Mouse (Mus musculus): Measurements from ENCODE around the gene Mbd5. TPM values are rescaled to one million over a fixed set of nuclear protein-coding genes. Genes with fewer than 3 reads are reported as not detected.

Mbd5 gene
- polyA plus RNA-seq (2016; fragmentation: Nextera tagmentation; extraction: Ambion mirVana), result 22.6 and 22.7 TPM in 2 replicates

GRCm38 (mm10) chr2:48948841-48949584, at the start of gene Mbd5:
Gene Mbd5 (plus strand): TSS chr2:48949508.
- DNase-seq (ENCODE audit: low spot score), result peak; percentile 100
- Histone ChIP-seq H3K4me1 (no peaks in the 10 kb centered on the region), H3K36me3 (no peaks in the 10 kb centered on the region), H3K4me3 (peak within 1 kb of the TSS; percentile 89), H3K9me3 (no peaks in the 10 kb centered on the region), H3K27me3 (ENCODE audit: insufficient read depth, poor library complexity, severe bottlenecking) (no peaks in the 10 kb centered on the region), H3K27ac (peak within 1 kb of the TSS; percentile 95)
- 0% methylated on average over 38 of the region's 49 CpGs for WGBS

GRCm38 (mm10) chr2:48908866-48909265, 40.4 kb upstream of the Mbd5 start:
- no peaks in the 10 kb centered on the region for H3K4me1 ChIP-seq
- DNase-seq (ENCODE audit: low spot score), result no peak
- WGBS, result 54% methylated on average over 2 of the region's 2 CpGs
- no peak overlapping the region for H3K4me3 ChIP-seq
- H3K36me3 ChIP-seq, result peaks cover 37% of the 10 kb centered on the region
- H3K9me3 ChIP-seq, result no peaks in the 10 kb centered on the region
- H3K27me3 ChIP-seq (ENCODE audit: insufficient read depth, poor library complexity, severe bottlenecking), result no peaks in the 10 kb centered on the region
- no peak overlapping the region for H3K27ac ChIP-seq

- 57% methylated on average over 1 of the region's 1 CpGs for WGBS
- Histone ChIP-seq H3K27ac (no peak overlapping the region), H3K27me3 (ENCODE audit: insufficient read depth, poor library complexity, severe bottlenecking) (no peaks in the 10 kb centered on the region), H3K9me3 (no peaks in the 10 kb centered on the region), H3K4me3 (no peak overlapping the region), H3K36me3 (peaks cover 40% of the 10 kb centered on the region), H3K4me1 (no peaks in the 10 kb centered on the region)
- DNase-seq (ENCODE audit: low spot score), result no peak
These were observed 35.1 kb upstream of the Mbd5 start for GRCm38 (mm10) chr2:48914185-48914584.

GRCm38 (mm10) chr2:48915832-48916231, 33.5 kb upstream of the Mbd5 start:
- H3K27ac ChIP-seq, result no peak overlapping the region
- no peaks in the 10 kb centered on the region for H3K27me3 ChIP-seq (ENCODE audit: insufficient read depth, poor library complexity, severe bottlenecking)
- no peak overlapping the region for H3K4me3 ChIP-seq
- H3K4me1 ChIP-seq, result no peaks in the 10 kb centered on the region
- peaks cover 55% of the 10 kb centered on the region for H3K36me3 ChIP-seq
- H3K9me3 ChIP-seq, result no peaks in the 10 kb centered on the region
- DNase-seq (ENCODE audit: low spot score), result no peak

- no peak overlapping the region for H3K4me3 ChIP-seq
- H3K4me1 ChIP-seq, result no peaks in the 10 kb centered on the region
- DNase-seq (ENCODE audit: low spot score), result no peak
- H3K27ac ChIP-seq, result no peak overlapping the region
- no peaks in the 10 kb centered on the region for H3K9me3 ChIP-seq
- no peaks in the 10 kb centered on the region for H3K27me3 ChIP-seq (ENCODE audit: insufficient read depth, poor library complexity, severe bottlenecking)
- 77% methylated on average over 2 of the region's 2 CpGs for WGBS
- H3K36me3 ChIP-seq, result peaks cover 41% of the 10 kb centered on the region
These were observed 14.2 kb upstream of the Mbd5 start for GRCm38 (mm10) chr2:48935058-48935457.

- no peak for DNase-seq (ENCODE audit: low spot score)
- whole genome bisulfite sequencing, result 72% methylated on average over 3 of the region's 3 CpGs
- no peaks in the 10 kb centered on the region for H3K4me1 ChIP-seq
These were observed 1.5 kb upstream of the Mbd5 start for GRCm38 (mm10) chr2:48947761-48948160.

GRCm38 (mm10) chr2:48949743-48950251, 489 bp downstream of the Mbd5 start:
- H3K9me3 ChIP-seq, result no peaks in the 10 kb centered on the region
- 2% methylated on average over 9 of the region's 9 CpGs for WGBS
- H3K36me3 ChIP-seq, result no peaks in the 10 kb centered on the region
- peak; percentile 88 for DNase-seq (ENCODE audit: low spot score)
- H3K4me1 ChIP-seq, result no peaks in the 10 kb centered on the region
- H3K4me3 ChIP-seq, result peak overlapping the region; percentile 89
- H3K27ac ChIP-seq, result peak overlapping the region; percentile 95
- H3K27me3 ChIP-seq (ENCODE audit: insufficient read depth, poor library complexity, severe bottlenecking), result no peaks in the 10 kb centered on the region

More at GRCm38 (mm10) chr2:48947761-48948160, 1.5 kb upstream of the Mbd5 start:
- Histone ChIP-seq H3K27me3 (ENCODE audit: insufficient read depth, poor library complexity, severe bottlenecking) (no peaks in the 10 kb centered on the region), H3K4me3 (peak overlapping the region; percentile 89), H3K9me3 (no peaks in the 10 kb centered on the region), H3K36me3 (no peaks in the 10 kb centered on the region), H3K27ac (no peak overlapping the region)

- no peak for DNase-seq (ENCODE audit: low spot score)
- Histone ChIP-seq H3K27me3 (ENCODE audit: insufficient read depth, poor library complexity, severe bottlenecking) (no peaks in the 10 kb centered on the region), H3K27ac (peak within 1 kb of the TSS; percentile 95), H3K4me3 (peak within 1 kb of the TSS; percentile 89), H3K36me3 (no peaks in the 10 kb centered on the region), H3K9me3 (no peaks in the 10 kb centered on the region), H3K4me1 (no peaks in the 10 kb centered on the region)
- WGBS, result 0% methylated on average over 2 of the region's 2 CpGs
These were observed 776 bp downstream of the Mbd5 start, which contains the start of gene Orc4 for GRCm38 (mm10) chr2:48950252-48950315. Gene Orc4 (minus strand): TSS chr2:48950277.

GRCm38 (mm10) chr2:48950316-48950880, 1.1 kb downstream of the Mbd5 start:
- Histone ChIP-seq H3K36me3 (no peaks in the 10 kb centered on the region), H3K4me1 (no peaks in the 10 kb centered on the region), H3K9me3 (no peaks in the 10 kb centered on the region), H3K27me3 (ENCODE audit: insufficient read depth, poor library complexity, severe bottlenecking) (no peaks in the 10 kb centered on the region), H3K27ac (peak overlapping the region; percentile 95), H3K4me3 (peak overlapping the region; percentile 89)
- 9% methylated on average over 5 of the region's 6 CpGs for WGBS
- DNase-seq (ENCODE audit: low spot score), result no peak

GRCm38 (mm10) chr2:48956591-48956990, 7.3 kb downstream of the Mbd5 start:
- no peaks in the 10 kb centered on the region for H3K27me3 ChIP-seq (ENCODE audit: insufficient read depth, poor library complexity, severe bottlenecking)
- DNase-seq (ENCODE audit: low spot score), result no peak
- H3K4me1 ChIP-seq, result no peaks in the 10 kb centered on the region
- no peaks in the 10 kb centered on the region for H3K9me3 ChIP-seq
- 67% methylated on average over 3 of the region's 3 CpGs for WGBS
- H3K4me3 ChIP-seq, result no peak overlapping the region
- H3K36me3 ChIP-seq, result no peaks in the 10 kb centered on the region; the same call in 1 of the 2 replicates
- no peak overlapping the region for H3K27ac ChIP-seq

- WGBS, result 49% methylated on average over 3 of the region's 3 CpGs
These were observed 29.6 kb downstream of the Mbd5 start for GRCm38 (mm10) chr2:48978920-48979319.

GRCm38 (mm10) chr2:48990322-48990721, 41.0 kb downstream of the Mbd5 start:
- no peaks in the 10 kb centered on the region for H3K9me3 ChIP-seq
- no peak overlapping the region for H3K4me3 ChIP-seq
- 89% methylated on average over 3 of the region's 3 CpGs for WGBS
- no peaks in the 10 kb centered on the region for H3K36me3 ChIP-seq
- DNase-seq (ENCODE audit: low spot score), result no peak
- H3K27me3 ChIP-seq (ENCODE audit: insufficient read depth, poor library complexity, severe bottlenecking), result no peaks in the 10 kb centered on the region
- H3K27ac ChIP-seq, result no peak overlapping the region
- H3K4me1 ChIP-seq, result no peaks in the 10 kb centered on the region

More at GRCm38 (mm10) chr2:48978920-48979319, 29.6 kb downstream of the Mbd5 start:
- Histone ChIP-seq H3K4me1 (no peaks in the 10 kb centered on the region), H3K36me3 (no peaks in the 10 kb centered on the region), H3K4me3 (no peak overlapping the region), H3K27me3 (ENCODE audit: insufficient read depth, poor library complexity, severe bottlenecking) (no peaks in the 10 kb centered on the region), H3K9me3 (no peaks in the 10 kb centered on the region), H3K27ac (no peak overlapping the region)
- no peak for DNase-seq (ENCODE audit: low spot score)

GRCm38 (mm10) chr2:49040481-49040880, 91.2 kb downstream of the Mbd5 start:
- Histone ChIP-seq H3K9me3 (peaks cover 4% of the 10 kb centered on the region; the same call in 1 of the 2 replicates), H3K27ac (no peak overlapping the region), H3K27me3 (ENCODE audit: insufficient read depth, poor library complexity, severe bottlenecking) (no peaks in the 10 kb centered on the region), H3K36me3 (peaks cover 8% of the 10 kb centered on the region; the same call in 1 of the 2 replicates), H3K4me1 (no peaks in the 10 kb centered on the region), H3K4me3 (no peak overlapping the region)
- WGBS, result 89% methylated on average over 3 of the region's 3 CpGs
- DNase-seq (ENCODE audit: low spot score), result no peak

Data from heart, embryonic 10.5 days (tissue).